In the genomic region with DNA sequence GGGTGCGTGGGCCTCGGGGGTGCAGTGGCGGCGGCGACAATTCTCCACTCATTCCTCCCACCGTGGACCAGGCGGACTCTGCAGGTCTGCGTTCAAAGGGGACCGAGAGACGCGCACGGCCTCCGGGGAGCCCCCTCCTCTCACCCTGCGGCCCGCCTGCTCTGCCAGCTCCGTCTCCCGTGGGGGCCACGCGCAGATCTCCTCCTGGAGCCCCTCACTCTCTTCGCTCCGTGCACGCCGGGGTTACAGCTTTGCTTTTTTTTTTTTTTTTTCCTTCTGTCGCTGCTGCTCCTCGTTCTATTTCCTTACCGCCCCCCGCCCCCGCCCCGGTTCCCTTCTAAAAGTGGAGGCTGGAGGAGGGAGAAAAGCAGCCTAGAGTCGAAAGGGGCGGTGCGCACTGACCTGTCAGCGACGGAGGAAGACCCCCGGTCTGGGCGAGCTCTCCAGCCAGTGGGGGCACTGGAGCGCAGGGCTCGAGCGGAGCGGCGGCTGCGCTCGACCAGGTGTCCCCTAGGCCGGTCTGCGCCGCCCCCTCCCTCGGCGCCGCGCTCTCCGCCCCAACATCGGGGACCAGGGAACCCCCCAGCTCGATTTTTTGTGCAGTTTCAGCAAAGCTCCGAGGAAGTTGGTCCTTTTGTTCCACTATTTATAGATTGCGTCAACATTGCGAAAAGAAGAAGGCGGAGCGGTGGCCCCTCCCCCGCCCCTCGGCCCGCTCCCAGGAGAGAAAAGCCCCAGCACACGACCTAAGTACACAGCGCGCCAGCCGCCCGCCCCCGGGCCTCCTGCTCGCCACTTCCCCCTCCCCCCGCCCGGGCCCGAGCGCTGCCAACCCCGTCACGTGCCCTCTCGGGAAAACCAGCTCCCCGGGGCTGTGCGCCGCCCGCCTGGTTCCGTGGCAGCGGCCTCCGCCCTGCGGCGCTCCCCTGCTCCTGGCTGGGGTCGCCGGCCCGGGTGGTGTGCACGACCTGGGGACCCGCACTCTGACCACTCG, we compare ENCODE assay signal across 8 mouse cellular contexts.
DNase-seq lines count a peak whose midpoint lies in the region; ATAC-seq and TF ChIP-seq lines count a peak whose summit lies in the region.

No protein-coding gene starts in this region.

- ATAC-seq in forebrain, embryonic 12.5 days (ENCODE audit: low FRiP score): peak; percentile 87
- peak; percentile 78 for ATAC-seq in heart, postnatal 0 days (ENCODE audit: insufficient read depth, low read depth)
- peak; percentile 70 for ATAC-seq in liver, embryonic 16.5 days (ENCODE audit: low read depth)
- ATAC-seq in neural tube, embryonic 12.5 days (ENCODE audit: low FRiP score, low read depth): peak; percentile 81

- no peak for TF ChIP-seq POLR2A in testis, adult 2 months (IDR thresholded peaks at IDR 0.05; ENCODE audit: control insufficient read depth, low read depth, low read length)

- TF ChIP-seq CTCF in E14TG2a.4 (conservative IDR thresholded peaks at IDR 0.05; ENCODE audit: low read length): no peak
- TF ChIP-seq CTCF in heart, postnatal 0 days (IDR thresholded peaks at IDR 0.05; ENCODE audit: low read depth): no peak
- no peak for TF ChIP-seq CTCF in testis, adult 2 months (IDR thresholded peaks at IDR 0.05; ENCODE audit: control insufficient read depth, insufficient read depth, insufficient replicate concordance, low read depth, low read length)

- peak overlapping the region; percentile 97 for H3K4me2 ChIP-seq in forebrain, embryonic 12.5 days
- H3K4me2 ChIP-seq in heart, postnatal 0 days (ENCODE audit: low read depth, low read length): peak overlapping the region; percentile 93
- H3K4me2 ChIP-seq in liver, embryonic 16.5 days (ENCODE audit: low read depth, low read length): peak overlapping the region; percentile 92
- H3K4me2 ChIP-seq in neural tube, embryonic 12.5 days (replicated peaks): peak overlapping the region; percentile 97

- DNase-seq in c-Kit-positive CD71-positive TER-119-negative erythroid progenitor cells, embryonic 14.5 days (ENCODE audit: low read depth): peak; percentile 76
- DNase-seq in heart, postnatal 0 days (ENCODE audit: low spot score): peak; percentile 90
- DNase-seq in kidney, postnatal 4 days: peak; percentile 92 to 96

- no peaks in the 10 kb centered on the region for H3K36me3 ChIP-seq in E14TG2a.4 (ENCODE audit: insufficient read depth, low read length)
- 0 out of 2 replicates have a peak, but pooled peaks cover 2% of the 10 kb centered on the region for H3K36me3 ChIP-seq in forebrain, embryonic 12.5 days (replicated peaks)
- 0 out of 2 replicates have a peak, but pooled peaks cover 7% of the 10 kb centered on the region for H3K36me3 ChIP-seq in heart, postnatal 0 days (replicated peaks; ENCODE audit: control insufficient read depth, insufficient read depth, low read length)
- H3K36me3 ChIP-seq in liver, embryonic 16.5 days (ENCODE audit: control insufficient read depth, insufficient read depth): peaks cover 1% of the 10 kb centered on the region
- no peaks in the 10 kb centered on the region for H3K36me3 ChIP-seq in neural tube, embryonic 12.5 days
- no peaks in the 10 kb centered on the region for H3K36me3 ChIP-seq in testis, adult 2 months (ENCODE audit: control insufficient read depth, insufficient read depth, low read length)

- H3K9me3 ChIP-seq in E14TG2a.4 (ENCODE audit: low read length): no peaks in the 10 kb centered on the region
- H3K9me3 ChIP-seq in forebrain, embryonic 12.5 days: no peaks in the 10 kb centered on the region
- H3K9me3 ChIP-seq in heart, postnatal 0 days (replicated peaks; ENCODE audit: control insufficient read depth, low read length): no peaks in the 10 kb centered on the region
- no peaks in the 10 kb centered on the region for H3K9me3 ChIP-seq in liver, embryonic 16.5 days (replicated peaks; ENCODE audit: control insufficient read depth, low read length)
- no peaks in the 10 kb centered on the region for H3K9me3 ChIP-seq in neural tube, embryonic 12.5 days

- peaks cover 48% of the 10 kb centered on the region for H3K4me1 ChIP-seq in E14TG2a.4 (replicated peaks; ENCODE audit: low read depth, low read length)
- H3K4me1 ChIP-seq in forebrain, embryonic 12.5 days: peaks cover 45% of the 10 kb centered on the region
- peaks cover 23% of the 10 kb centered on the region for H3K4me1 ChIP-seq in heart, postnatal 0 days (ENCODE audit: control insufficient read depth, insufficient read depth)
- H3K4me1 ChIP-seq in liver, embryonic 16.5 days (ENCODE audit: control insufficient read depth, low read depth, low read length): peaks cover 56% of the 10 kb centered on the region
- H3K4me1 ChIP-seq in neural tube, embryonic 12.5 days: peaks cover 32% of the 10 kb centered on the region
- H3K4me1 ChIP-seq in testis, adult 2 months (ENCODE audit: control insufficient read depth, insufficient read depth, low read length): peaks cover 21% of the 10 kb centered on the region

- TF ChIP-seq EP300 in heart, postnatal 0 days (IDR thresholded peaks at IDR 0.05; ENCODE audit: low read depth): 0 out of 2 replicates have a peak, but pooled peaks have one; percentile 15

- H3K9ac ChIP-seq in forebrain, embryonic 12.5 days: peak overlapping the region; percentile 85
- H3K9ac ChIP-seq in heart, postnatal 0 days (replicated peaks; ENCODE audit: low read depth, low read length): peak overlapping the region; percentile 85
- H3K9ac ChIP-seq in liver, embryonic 16.5 days (ENCODE audit: low read depth, low read length): peak overlapping the region; percentile 98
- peak overlapping the region; percentile 76 for H3K9ac ChIP-seq in neural tube, embryonic 12.5 days

- peak overlapping the region; percentile 87 for H3K4me3 ChIP-seq in E14TG2a.4 (replicated peaks; ENCODE audit: low read length)
- peak overlapping the region; percentile 82 for H3K4me3 ChIP-seq in forebrain, embryonic 12.5 days (replicated peaks)
- peak overlapping the region; percentile 86 for H3K4me3 ChIP-seq in heart, postnatal 0 days (ENCODE audit: low read depth, low read length)
- peak overlapping the region; percentile 96 for H3K4me3 ChIP-seq in liver, embryonic 16.5 days (ENCODE audit: low read depth, low read length)
- H3K4me3 ChIP-seq in neural tube, embryonic 12.5 days: peak overlapping the region; percentile 67
- H3K4me3 ChIP-seq in testis, adult 2 months (ENCODE audit: control insufficient read depth, low read depth, low read length): peak overlapping the region; percentile 91

- peak overlapping the region; percentile 98 for H3K27ac ChIP-seq in forebrain, embryonic 12.5 days
- peak overlapping the region; percentile 98 for H3K27ac ChIP-seq in heart, postnatal 0 days (ENCODE audit: low read depth)
- peak overlapping the region; percentile 99 for H3K27ac ChIP-seq in liver, embryonic 16.5 days (ENCODE audit: low read length)
- peak overlapping the region; percentile 68 for H3K27ac ChIP-seq in neural tube, embryonic 12.5 days
- peak overlapping the region; percentile 91 for H3K27ac ChIP-seq in testis, adult 2 months (ENCODE audit: control insufficient read depth, insufficient read depth, low read depth, low read length)

- peaks cover 81% of the 10 kb centered on the region for H3K27me3 ChIP-seq in E14TG2a.4 (ENCODE audit: insufficient read depth, low read length)
- peaks cover 42% of the 10 kb centered on the region for H3K27me3 ChIP-seq in forebrain, embryonic 12.5 days
- H3K27me3 ChIP-seq in heart, postnatal 0 days (ENCODE audit: control insufficient read depth, insufficient read depth, low read length): 0 out of 2 replicates have a peak, but pooled peaks cover 4% of the 10 kb centered on the region
- H3K27me3 ChIP-seq in liver, embryonic 16.5 days (ENCODE audit: control insufficient read depth, insufficient read depth, low read depth, low read length): peaks cover 33% of the 10 kb centered on the region
- peaks cover 43% of the 10 kb centered on the region for H3K27me3 ChIP-seq in neural tube, embryonic 12.5 days (replicated peaks)
- peaks cover 1% of the 10 kb centered on the region; the same call in 1 of the 2 replicates for H3K27me3 ChIP-seq in testis, adult 2 months (ENCODE audit: control insufficient read depth, insufficient read depth, low read length)

- WGBS in forebrain, embryonic 12.5 days: under 1% methylated on average over 85 of the region's 90 CpGs
- 1% methylated on average over 78 of the region's 90 CpGs for WGBS in heart, postnatal 0 days
- WGBS in liver, embryonic 16.5 days (ENCODE audit: insufficient replicate concordance): under 1% methylated on average over 82 of the region's 90 CpGs
- WGBS in neural tube, embryonic 12.5 days: 2% methylated on average over 82 of the region's 90 CpGs

Comparison
In these comparisons a context has a peak if more than half of its experiments do, and no peak if none do; other contexts are left out.
1. Peak in every context shown above with its lines: DNase-seq, ATAC-seq, H3K4me3 ChIP-seq and H3K27ac ChIP-seq.